Mouse (Mus musculus) neural tube, embryonic 11.5 days (tissue): ENCODE results near the gene Tmbim1. TPM values are rescaled to one million over a fixed set of nuclear protein-coding genes. Genes with fewer than 3 reads are reported as not detected.

Experiments
- ATAC-seq: fragments of 200-750 bp; cut with Nextera tagmentation; 2 replicates; pipeline ENCODE4 v1.8.0; 2017; ENCODE audit warnings: moderate number of reproducible peaks, mild to moderate bottlenecking, moderate TSS enrichment, moderate library complexity; ENCODE audit not compliant: insufficient read depth, low FRiP score, low TSS enrichment
- DNase-seq: peaks from one replicate; pipeline ENCODE4 v3.0.0-alpha.2; 2015; ENCODE audit warnings: low spot score
- H3K27ac ChIP-seq: fragments of 300-500 bp; sonication (generic); 2 replicates; pipeline ENCODE4 v1.5.1; 2014; ENCODE audit warnings: low read depth, mild to moderate bottlenecking, low read length
- H3K27me3 ChIP-seq: fragments of 300-500 bp; sonication (generic); 2 replicates; pipeline ENCODE4 v1.6.1; 2014; ENCODE audit warnings: mild to moderate bottlenecking, low read length, mixed read lengths; ENCODE audit not compliant: control insufficient read depth, insufficient read depth
- H3K36me3 ChIP-seq: fragments of 300-500 bp; sonication (generic); 2 replicates; pipeline ENCODE4 v1.6.1; 2014; ENCODE audit warnings: mild to moderate bottlenecking, low read length, moderate library complexity, mixed read lengths; ENCODE audit not compliant: control insufficient read depth, insufficient read depth
- H3K4me1 ChIP-seq: fragments of 300-500 bp; sonication (generic); 2 replicates; pipeline ENCODE4 v1.6.1; 2014; ENCODE audit warnings: low read length, mixed read lengths; ENCODE audit not compliant: control insufficient read depth, insufficient read depth
- H3K4me2 ChIP-seq: fragments of 300-500 bp; sonication (generic); 2 replicates; pipeline ENCODE4 v1.6.1; 2014; ENCODE audit warnings: low read depth, mild to moderate bottlenecking, moderate library complexity
- H3K4me3 ChIP-seq: fragments of 300-500 bp; sonication (generic); 2 replicates; pipeline ENCODE4 v1.5.1; 2014; ENCODE audit warnings: low read depth, low read length
- H3K9ac ChIP-seq: fragments of 300-500 bp; sonication (generic); 2 replicates; pipeline ENCODE4 v1.6.1; 2014; ENCODE audit warnings: mild to moderate bottlenecking, low read length
- H3K9me3 ChIP-seq: fragments of 300-500 bp; sonication (generic); 2 replicates; pipeline ENCODE4 v1.6.1; 2016; ENCODE audit warnings: low read length; ENCODE audit not compliant: control insufficient read depth
- WGBS: fragments of 180-500 bp; shearing (Covaris S2); extraction: QIAGEN DNeasy Blood & Tissue Kit; methylation state at CpG from one replicate; pipeline ENCODE4 v1.1.7; 2014; 5-methylcytosine and 5-hydroxymethylcytosine counted together
- polyA plus RNA-seq: library from polyadenylated mRNA; unstranded; fragments of >200 nt; fragmentation: Nextera tagmentation; extraction: Ambion mirVana; gene quantifications from 2 replicates; pipeline ENCODE4 v1.2.1, GENCODE M21; 2014

Gene Tmbim1
- polyA plus RNA-seq, 1 experiment from 2014 or later, result 8.5 TPM

GRCm38 (mm10) chr1:74280591-74281325 is 24.7 kb downstream of the Tmbim1 start:
- no peaks in the 10 kb centered on the region for H3K27me3 ChIP-seq
- 94% methylated on average over 14 of the region's 14 CpGs for WGBS

GRCm38 (mm10) chr1:74278988-74279387 is 26.4 kb downstream of the Tmbim1 start:
- Histone ChIP-seq H3K9ac (no peak overlapping the region), H3K4me2 (no peak overlapping the region), H3K27me3 (no peaks in the 10 kb centered on the region), H3K27ac (no peak overlapping the region), H3K4me1 (peaks cover 4% of the 10 kb centered on the region; the same call in 1 of the 2 replicates), H3K4me3 (no peak overlapping the region), H3K36me3 (peaks cover 8% of the 10 kb centered on the region), H3K9me3 (no peaks in the 10 kb centered on the region)
- 88% methylated on average over 11 of the region's 11 CpGs for WGBS
- ATAC-seq (no peak), DNase-seq (no peak)

More at GRCm38 (mm10) chr1:74280591-74281325, 24.7 kb downstream of the Tmbim1 start:
- no peak for ATAC-seq
- Histone ChIP-seq H3K4me1 (peaks cover 8% of the 10 kb centered on the region; the same call in 1 of the 2 replicates), H3K4me3 (no peak overlapping the region), H3K27ac (no peak overlapping the region), H3K9me3 (no peaks in the 10 kb centered on the region), H3K36me3 (peaks cover 8% of the 10 kb centered on the region), H3K9ac (no peak overlapping the region), H3K4me2 (no peak overlapping the region)
- no peak for DNase-seq

GRCm38 (mm10) chr1:74278538-74278937 is 26.9 kb downstream of the Tmbim1 start, which contains the start of gene Gpbar1:
Gene Gpbar1, plus strand, starts transcription at chr1:74278550.
- Histone ChIP-seq H3K9ac (no peak within 1 kb of the TSS), H3K36me3 (peaks cover 8% of the 10 kb centered on the region), H3K4me1 (0 out of 2 replicates have a peak, but pooled peaks cover under 1% of the 10 kb centered on the region), H3K4me3 (no peak within 1 kb of the TSS), H3K9me3 (no peaks in the 10 kb centered on the region), H3K27me3 (no peaks in the 10 kb centered on the region), H3K27ac (no peak within 1 kb of the TSS), H3K4me2 (no peak within 1 kb of the TSS)
- no peak for DNase-seq
- 89% methylated on average over 10 of the region's 10 CpGs for WGBS
- no peak for ATAC-seq

DNA sequence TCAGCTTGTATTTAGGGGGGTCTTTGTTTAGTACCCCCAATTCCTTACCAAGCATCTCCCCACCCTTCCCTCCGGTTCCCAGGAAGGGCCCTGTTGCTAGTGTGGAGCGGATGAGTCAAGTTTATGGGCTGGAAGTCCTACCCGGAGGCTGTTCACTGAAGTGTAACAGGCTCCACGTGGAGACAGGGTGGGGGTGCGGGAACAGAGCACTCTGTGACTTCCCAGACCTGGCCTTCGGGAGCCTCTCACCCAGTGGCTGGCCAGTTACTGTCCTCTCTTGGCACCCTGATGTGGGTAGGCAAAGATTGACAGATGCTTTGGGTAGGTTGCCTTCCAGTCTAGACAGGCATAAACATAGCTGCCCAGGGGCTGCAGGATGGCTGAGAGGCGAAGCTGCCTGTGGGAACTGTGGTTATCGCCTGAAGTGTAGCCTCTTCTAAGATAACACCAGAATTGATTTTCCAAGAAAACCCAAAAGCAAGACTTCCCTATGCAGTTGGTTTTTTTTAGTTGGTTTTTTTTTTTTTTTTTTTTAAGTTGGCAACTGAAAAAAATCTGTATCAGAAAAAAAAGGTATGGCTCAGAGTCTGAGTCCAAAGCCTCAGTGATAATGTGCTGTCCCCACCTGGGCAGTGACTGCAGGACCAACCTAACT is 27.4 kb downstream of the Tmbim1 start:
- peaks cover 6% of the 10 kb centered on the region for H3K36me3 ChIP-seq
- no peak for ATAC-seq
- H3K9ac ChIP-seq, result no peak overlapping the region
- no peak overlapping the region for H3K27ac ChIP-seq
- DNase-seq, result no peak
- no peak overlapping the region for H3K4me3 ChIP-seq
- no peaks in the 10 kb centered on the region for H3K9me3 ChIP-seq
- no peak overlapping the region for H3K4me2 ChIP-seq
- no peaks in the 10 kb centered on the region for H3K27me3 ChIP-seq
- WGBS, result 58% methylated on average over 8 of the region's 8 CpGs
- H3K4me1 ChIP-seq, result no peaks in the 10 kb centered on the region

DNA sequence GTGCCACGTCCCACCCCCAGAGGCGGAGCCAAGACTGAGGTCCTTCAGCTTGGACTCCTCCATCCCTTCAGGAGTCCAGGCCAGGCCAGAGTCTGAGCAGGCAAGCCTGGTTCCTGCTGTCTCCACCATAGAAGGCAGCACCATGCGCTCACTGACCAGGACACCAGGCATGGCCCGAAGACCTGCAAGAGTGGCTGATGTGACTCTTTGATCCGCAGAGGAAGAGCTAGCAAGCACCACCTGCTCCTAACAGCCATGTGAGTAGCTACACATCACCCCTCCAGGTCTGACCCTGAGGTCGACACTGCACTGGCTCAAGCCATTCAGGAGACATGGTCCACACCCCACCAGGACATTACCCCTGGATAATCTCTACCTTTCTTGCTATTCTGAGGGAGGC is 28.4 kb downstream of the Tmbim1 start:
- DNase-seq (no peak), ATAC-seq (no peak)
- H3K36me3 ChIP-seq, result peaks cover 4% of the 10 kb centered on the region
- H3K9me3 ChIP-seq, result no peaks in the 10 kb centered on the region
- H3K27ac ChIP-seq, result no peak overlapping the region
- H3K4me3 ChIP-seq, result no peak overlapping the region
- no peaks in the 10 kb centered on the region for H3K4me1 ChIP-seq
- H3K4me2 ChIP-seq, result no peak overlapping the region
- H3K27me3 ChIP-seq, result no peaks in the 10 kb centered on the region
- 66% methylated on average over 6 of the region's 6 CpGs for WGBS
- H3K9ac ChIP-seq, result no peak overlapping the region

GRCm38 (mm10) chr1:74275015-74275414 is 30.4 kb downstream of the Tmbim1 start:
- no peaks in the 10 kb centered on the region for H3K4me1 ChIP-seq
- DNase-seq, result no peak
- ATAC-seq, result no peak
- no peaks in the 10 kb centered on the region for H3K27me3 ChIP-seq
- H3K4me3 ChIP-seq, result no peak overlapping the region
- no peak overlapping the region for H3K4me2 ChIP-seq
- no peak overlapping the region for H3K27ac ChIP-seq
- H3K9ac ChIP-seq, result no peak overlapping the region
- no peaks in the 10 kb centered on the region for H3K9me3 ChIP-seq
- H3K36me3 ChIP-seq, result no peaks in the 10 kb centered on the region
- 44% methylated on average over 9 of the region's 9 CpGs for WGBS

GRCm38 (mm10) chr1:74271659-74272058 is 33.8 kb downstream of the Tmbim1 start:
- no peaks in the 10 kb centered on the region for H3K9me3 ChIP-seq
- no peak overlapping the region for H3K9ac ChIP-seq
- ATAC-seq (no peak), DNase-seq (no peak)
- no peak overlapping the region for H3K27ac ChIP-seq
- H3K4me2 ChIP-seq, result no peak overlapping the region
- peaks cover 3% of the 10 kb centered on the region for H3K36me3 ChIP-seq
- H3K4me3 ChIP-seq, result no peak overlapping the region
- no peaks in the 10 kb centered on the region for H3K27me3 ChIP-seq
- no peaks in the 10 kb centered on the region for H3K4me1 ChIP-seq
- WGBS, result 81% methylated on average over 4 of the region's 4 CpGs

DNA sequence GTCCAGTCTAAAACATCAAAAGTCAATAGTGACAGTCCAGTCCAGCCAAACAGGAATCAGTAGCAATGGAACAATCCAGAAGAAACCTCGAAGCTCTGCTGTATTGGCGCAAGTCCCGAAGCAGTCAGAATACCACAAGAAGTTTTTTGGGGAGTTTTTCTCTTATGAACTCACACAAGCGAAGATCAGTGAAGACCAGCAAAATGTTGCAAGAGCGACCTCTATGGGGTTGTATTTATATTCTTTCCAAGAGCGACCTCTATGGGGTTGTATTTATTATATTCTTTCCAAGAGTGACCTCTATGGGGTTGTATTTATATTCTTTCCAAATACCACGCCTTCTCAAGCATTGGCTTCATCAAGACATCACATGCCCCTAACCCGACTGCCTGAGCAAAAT is 36.7 kb downstream of the Tmbim1 start:
- Histone ChIP-seq H3K27ac (no peak overlapping the region), H3K4me2 (no peak overlapping the region), H3K9me3 (no peaks in the 10 kb centered on the region), H3K36me3 (peaks cover 19% of the 10 kb centered on the region), H3K9ac (no peak overlapping the region), H3K4me3 (no peak overlapping the region), H3K27me3 (no peaks in the 10 kb centered on the region), H3K4me1 (no peaks in the 10 kb centered on the region)
- ATAC-seq (no peak), DNase-seq (no peak)
- WGBS, result 91% methylated on average over 8 of the region's 8 CpGs

GRCm38 (mm10) chr1:74262510-74262909 is 42.9 kb downstream of the Tmbim1 start:
- 94% methylated on average over 6 of the region's 6 CpGs for WGBS
- H3K36me3 ChIP-seq, result peaks cover 30% of the 10 kb centered on the region
- no peak for ATAC-seq

More at GRCm38 (mm10) chr1:74262510-74262909, 42.9 kb downstream of the Tmbim1 start:
- no peaks in the 10 kb centered on the region for H3K9me3 ChIP-seq
- H3K4me1 ChIP-seq, result no peaks in the 10 kb centered on the region
- H3K27ac ChIP-seq, result no peak overlapping the region
- no peak for DNase-seq
- H3K4me3 ChIP-seq, result no peak overlapping the region
- no peak overlapping the region for H3K4me2 ChIP-seq
- H3K9ac ChIP-seq, result no peak overlapping the region
- no peaks in the 10 kb centered on the region for H3K27me3 ChIP-seq
